Mouse (Mus musculus) MEL (cell line): ENCODE data around the gene Dyrk1a. TPM values are rescaled to one million over a fixed set of nuclear protein-coding genes. Genes with fewer than 3 reads are reported as not detected.

Experiments used
- DNase-seq: peaks from one replicate; pipeline ENCODE4 v3.0.0; 2011; ENCODE audit warnings: low read depth, low spot score
- H3K27ac ChIP-seq: 2 replicates; pipeline ENCODE4 v1.5.1; 2012; ENCODE audit warnings: low read depth, mild to moderate bottlenecking, control low read depth, low read length, moderate library complexity; ENCODE audit not compliant: control insufficient read depth
- H3K27me3 ChIP-seq, 2 experiments: fragments of 150-350 bp in 1 of 2; sonication (generic) in 1 of 2; 2 replicates each; pipeline ENCODE4 v1.6.1; 2012; ENCODE audit warnings: low read length in 2 of 2, mild to moderate bottlenecking in 2 of 2, improper control_type of control experiment in 1 of 2, moderate library complexity in 1 of 2; ENCODE audit not compliant: insufficient read depth in 2 of 2, control insufficient read depth in 1 of 2
- H3K36me3 ChIP-seq, 2 experiments: 2 replicates each; pipeline ENCODE4 v1.6.1; 2012 to 2014; ENCODE audit warnings: low read length in 2 of 2, improper control_type of control experiment in 1 of 2, inconsistent platforms in 1 of 2, mild to moderate bottlenecking in 1 of 2; ENCODE audit not compliant: insufficient read depth in 2 of 2, control insufficient read depth in 1 of 2
- H3K4me1 ChIP-seq, 2 experiments: fragments of 150-350 bp in 1 of 2; sonication (generic) in 1 of 2; 2 replicates each; pipeline ENCODE4 v1.6.1; 2012; ENCODE audit warnings: low read length in 2 of 2, improper control_type of control experiment in 1 of 2, mild to moderate bottlenecking in 1 of 2; ENCODE audit not compliant: insufficient read depth in 2 of 2, control insufficient read depth in 1 of 2
- H3K4me3 ChIP-seq, 2 experiments: fragments of 150-350 bp in 1 of 2; sonication (generic) in 1 of 2; 2 replicates each; pipeline ENCODE4 v1.5.1; 2012; ENCODE audit warnings: low read depth in 2 of 2, low read length in 2 of 2, mild to moderate bottlenecking in 2 of 2, moderate library complexity in 2 of 2, control low read depth in 1 of 2, improper control_type of control experiment in 1 of 2; ENCODE audit not compliant: control insufficient read depth in 1 of 2, insufficient read depth in 1 of 2
- H3K79me2 ChIP-seq: 2 replicates; pipeline ENCODE4 v1.6.1; 2012; ENCODE audit warnings: mild to moderate bottlenecking, low read length, moderate library complexity; ENCODE audit not compliant: control insufficient read depth, poor library complexity, insufficient read depth
- H3K9ac ChIP-seq: 2 replicates; pipeline ENCODE4 v1.6.1; 2012; ENCODE audit warnings: low read depth, mild to moderate bottlenecking, control low read depth, low read length, moderate library complexity; ENCODE audit not compliant: control insufficient read depth, poor library complexity, severe bottlenecking
- H3K9me3 ChIP-seq: fragments of 150-350 bp; sonication (generic); replicated peaks from 2 replicates; pipeline ENCODE4 v1.6.1; 2012; ENCODE audit warnings: mild to moderate bottlenecking, low read length, improper control_type of control experiment, moderate library complexity; ENCODE audit not compliant: insufficient read depth
- BHLHE40 ChIP-seq: IDR thresholded peaks from 2 replicates; pipeline ENCODE4 v1.6.1; 2012; ENCODE audit warnings: low read depth, mild to moderate bottlenecking, inconsistent platforms, low read length, improper control_type of control experiment, borderline replicate concordance
- CHD1 ChIP-seq: IDR thresholded peaks from 2 replicates; pipeline ENCODE4 v1.6.1; 2012; ENCODE audit warnings: low read depth, mild to moderate bottlenecking, inconsistent platforms, low read length, improper control_type of control experiment
- CHD2 ChIP-seq: IDR thresholded peaks from 2 replicates; pipeline ENCODE4 v1.6.1; 2011; ENCODE audit warnings: low read length, improper control_type of control experiment
- E2F4 ChIP-seq: IDR thresholded peaks from 2 replicates; pipeline ENCODE4 v1.6.1; 2011; ENCODE audit warnings: low read depth, low read length, improper control_type of control experiment, borderline replicate concordance
- ELF1 ChIP-seq: IDR thresholded peaks from 2 replicates; pipeline ENCODE4 v1.6.1; 2014; ENCODE audit warnings: low read depth, mild to moderate bottlenecking, inconsistent platforms, low read length, improper control_type of control experiment, moderate library complexity
- ETS1 ChIP-seq: IDR thresholded peaks from 2 replicates; pipeline ENCODE4 v1.6.1; 2012; ENCODE audit warnings: low read depth, mild to moderate bottlenecking, inconsistent platforms, low read length, improper control_type of control experiment, moderate library complexity
- GABPA ChIP-seq: IDR thresholded peaks from 2 replicates; pipeline ENCODE4 v1.6.1; 2012; ENCODE audit warnings: low read depth, mild to moderate bottlenecking, inconsistent platforms, low read length, improper control_type of control experiment, moderate library complexity
- KAT2A ChIP-seq: conservative IDR thresholded peaks from 2 replicates; pipeline ENCODE4 v1.6.1; 2012; ENCODE audit warnings: low read depth, low read length, improper control_type of control experiment, inconsistent platforms
- MAFK ChIP-seq: IDR thresholded peaks from 2 replicates; pipeline ENCODE4 v1.6.1; 2011; ENCODE audit warnings: low read depth, mild to moderate bottlenecking, low read length, improper control_type of control experiment, borderline replicate concordance
- MAZ ChIP-seq: IDR thresholded peaks from 2 replicates; pipeline ENCODE4 v1.6.1; 2012; ENCODE audit warnings: low read depth, mild to moderate bottlenecking, inconsistent platforms, low read length, improper control_type of control experiment
- MEF2A ChIP-seq: IDR thresholded peaks from 2 replicates; pipeline ENCODE4 v1.6.1; 2014; ENCODE audit warnings: low read depth, mild to moderate bottlenecking, inconsistent platforms, low read length, improper control_type of control experiment; ENCODE audit not compliant: poor library complexity, insufficient replicate concordance, severe bottlenecking; ENCODE audit errors: extremely low read depth
- MXI1 ChIP-seq: IDR thresholded peaks from 2 replicates; pipeline ENCODE4 v1.6.1; 2011; ENCODE audit warnings: mild to moderate bottlenecking, low read depth, low read length, improper control_type of control experiment
- NELFE ChIP-seq: IDR thresholded peaks from 2 replicates; pipeline ENCODE4 v1.6.1; 2011; ENCODE audit warnings: low read depth, low read length, improper control_type of control experiment
- NRF1 ChIP-seq: IDR thresholded peaks from 2 replicates; pipeline ENCODE4 v1.6.1; 2014; ENCODE audit warnings: low read depth, mild to moderate bottlenecking, inconsistent platforms, low read length, improper control_type of control experiment, moderate library complexity; ENCODE audit not compliant: poor library complexity, insufficient read depth, severe bottlenecking
- POLR2A ChIP-seq, 2 experiments: IDR thresholded peaks; 2 replicates each; pipeline ENCODE4 v1.6.1; 2011 to 2012; ENCODE audit warnings: low read length in 2 of 2, mild to moderate bottlenecking in 2 of 2, control low read depth in 1 of 2, improper control_type of control experiment in 1 of 2, low read depth in 1 of 2, moderate library complexity in 1 of 2; ENCODE audit not compliant: control insufficient read depth in 1 of 2, insufficient read depth in 1 of 2, poor library complexity in 1 of 2
- POLR2AphosphoS2 ChIP-seq: IDR thresholded peaks from 2 replicates; pipeline ENCODE4 v1.6.1; 2011; ENCODE audit warnings: low read length, improper control_type of control experiment
- POLR2AphosphoS5 ChIP-seq: IDR thresholded peaks from 2 replicates; pipeline ENCODE4 v1.6.1; 2012; ENCODE audit warnings: low read depth, borderline replicate concordance, mild to moderate bottlenecking, inconsistent platforms, low read length, moderate library complexity, mixed read lengths
- SIN3A ChIP-seq: IDR thresholded peaks from 2 replicates; pipeline ENCODE4 v1.6.1; 2012; ENCODE audit warnings: low read length, improper control_type of control experiment, inconsistent platforms
- TAL1 ChIP-seq: IDR thresholded peaks from 2 replicates; pipeline ENCODE4 v1.6.1; 2012; ENCODE audit warnings: mild to moderate bottlenecking, inconsistent platforms, low read length, moderate library complexity, mixed read lengths
- TCF12 ChIP-seq: IDR thresholded peaks from 2 replicates; pipeline ENCODE4 v1.6.1; 2014; ENCODE audit warnings: low read depth, mild to moderate bottlenecking, inconsistent platforms, low read length, improper control_type of control experiment, moderate library complexity
- UBTF ChIP-seq: IDR thresholded peaks from 2 replicates; pipeline ENCODE4 v1.6.1; 2012; ENCODE audit warnings: low read depth, mild to moderate bottlenecking, inconsistent platforms, low read length, improper control_type of control experiment, moderate library complexity, borderline replicate concordance; ENCODE audit not compliant: insufficient read depth
- USF1 ChIP-seq: IDR thresholded peaks from 2 replicates; pipeline ENCODE4 v1.6.1; 2014; ENCODE audit warnings: low read depth, mild to moderate bottlenecking, inconsistent platforms, low read length, improper control_type of control experiment, moderate library complexity
- USF2 ChIP-seq, 2 experiments: IDR thresholded peaks; 2 replicates each; pipeline ENCODE4 v1.6.1; 2011 to 2012; ENCODE audit warnings: improper control_type of control experiment in 2 of 2, low read length in 2 of 2, borderline replicate concordance in 1 of 2, inconsistent platforms in 1 of 2, low read depth in 1 of 2, mild to moderate bottlenecking in 1 of 2; ENCODE audit not compliant: insufficient read depth in 1 of 2
- ZKSCAN1 ChIP-seq: IDR thresholded peaks from 2 replicates; pipeline ENCODE4 v1.6.1; 2012; ENCODE audit warnings: low read depth, mild to moderate bottlenecking, inconsistent platforms, low read length, improper control_type of control experiment, moderate library complexity
- ZNF384 ChIP-seq: IDR thresholded peaks from 2 replicates; pipeline ENCODE4 v1.6.1; 2012; ENCODE audit warnings: low read depth, mild to moderate bottlenecking, inconsistent platforms, low read length, improper control_type of control experiment
- polyA plus RNA-seq, 2 experiments: library from polyadenylated mRNA; stranded (reverse) in 1 of 2; unstranded in 1 of 2; fragments of >175 nt in 1 of 2; fragments of >200 nt in 1 of 2; gene quantifications; 2 replicates each; pipeline versions ENCODE4 v1.2.1 to v1.2.4; 2012; ENCODE audit warnings: low replicate concordance in 2 of 2, low read depth in 1 of 2; ENCODE audit not compliant: insufficient read length in 2 of 2, insufficient read depth in 1 of 2, missing spikeins in 1 of 2
- total RNA-seq: library from RNA; depleted of rRNA; stranded (reverse); fragments of 300-350 nt; gene quantifications from 2 replicates; pipeline ENCODE4 v1.2.3, GENCODE M21; 2012

Dyrk1a gene
- total and polyA plus RNA-seq, 3 experiments, result 22.6 to 126 (median 34.7) TPM

DNA sequence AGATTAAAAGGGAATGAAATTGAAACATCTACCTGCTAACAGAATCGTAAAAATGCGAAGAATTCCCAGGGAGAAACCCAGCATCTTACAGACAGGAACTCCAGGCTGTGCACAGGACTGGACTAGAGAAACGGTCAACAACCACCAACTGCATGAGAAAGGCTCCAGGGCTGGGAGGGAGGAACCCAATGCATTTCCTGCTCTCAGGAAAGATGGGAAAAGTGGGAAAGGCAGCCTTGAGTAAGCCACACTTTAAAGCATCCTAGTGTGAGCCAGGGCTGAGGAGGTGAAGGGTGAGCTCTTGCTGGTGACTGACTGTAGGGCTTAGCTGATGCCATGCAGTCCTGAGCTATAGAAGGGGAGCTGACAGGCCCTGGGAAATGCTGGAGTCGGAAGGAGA lies 131.3 kb downstream of the Dyrk1a start:
- no peak overlapping the region for H3K27ac ChIP-seq
- no peaks in the 10 kb centered on the region for H3K79me2 ChIP-seq
- no peaks in the 10 kb centered on the region for H3K9me3 ChIP-seq
- H3K36me3 ChIP-seq, result peaks cover 0 to 3% of the 10 kb centered on the region in 2 experiments; a peak in 2 of 4 replicates
- TF ChIP-seq ETS1 (no peak), GABPA (no peak), CHD2 (no peak), ZKSCAN1 (no peak), SIN3A (no peak), TCF12 (no peak), ELF1 (no peak), MAZ (no peak), POLR2AphosphoS5 (no peak), USF1 (no peak), BHLHE40 (no peak), TAL1 (no peak), USF2 (IDR thresholded peaks at IDR 0.05; ENCODE audit: borderline replicate concordance in 1 of 2, insufficient read depth in 1 of 2, low read depth in 1 of 2, low read length in 2 of 2) (no peak), POLR2AphosphoS2 (no peak), KAT2A (no peak), CHD1 (no peak), UBTF (no peak), ZNF384 (no peak)
- TF ChIP-seq, all 39 proteins: peak for 0
- DNase-seq, result no peak
- Histone ChIP-seq H3K27me3 (no peaks in the 10 kb centered on the region), H3K9ac (no peak overlapping the region), H3K4me3 (no peak overlapping the region), H3K4me1 (peaks cover 0 to 15% of the 10 kb centered on the region in 2 experiments; a peak in 2 of 4 replicates)

DNA sequence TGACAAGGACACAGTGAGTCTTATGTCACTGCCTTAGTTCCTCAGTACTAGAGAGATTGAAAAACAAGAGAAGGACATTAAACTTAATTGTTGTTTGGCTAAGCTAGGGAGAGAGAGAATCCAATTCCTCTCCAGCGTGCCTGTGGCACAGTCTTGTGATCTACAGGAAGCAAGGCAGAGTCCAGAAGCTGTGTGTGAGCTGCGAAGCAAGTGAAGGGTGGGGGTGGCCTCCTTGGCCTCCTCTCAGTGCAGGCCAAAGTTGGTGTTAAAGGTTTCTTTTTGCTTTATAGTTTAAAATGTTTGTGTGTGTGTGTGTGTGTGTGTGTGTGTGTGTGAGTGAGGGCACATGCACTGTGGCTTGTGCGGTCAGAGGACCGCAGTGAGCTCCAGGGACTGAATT lies 132.2 kb downstream of the Dyrk1a start:
- Histone ChIP-seq H3K9ac (no peak overlapping the region), H3K27ac (no peak overlapping the region), H3K27me3 (no peaks in the 10 kb centered on the region), H3K4me1 (peaks cover 0 to 12% of the 10 kb centered on the region in 2 experiments; a peak in 2 of 4 replicates), H3K4me3 (no peak overlapping the region), H3K9me3 (no peaks in the 10 kb centered on the region), H3K36me3 (peaks cover 0 to 3% of the 10 kb centered on the region in 2 experiments; a peak in 2 of 4 replicates), H3K79me2 (no peaks in the 10 kb centered on the region)
- no peak for TF ChIP-seq MAFK
- TF ChIP-seq NRF1, result no peak
- TF ChIP-seq MEF2A, result no peak
- no peak for TF ChIP-seq POLR2AphosphoS5
- TF ChIP-seq MXI1, result no peak
- no peak for TF ChIP-seq TAL1
- TF ChIP-seq ELF1, result no peak
- TF ChIP-seq USF2 (IDR thresholded peaks at IDR 0.05; ENCODE audit: borderline replicate concordance in 1 of 2, insufficient read depth in 1 of 2, low read depth in 1 of 2, low read length in 2 of 2), result no peak
- no peak for TF ChIP-seq MAZ
- no peak for TF ChIP-seq NELFE
- TF ChIP-seq CHD2, result no peak
- TF ChIP-seq POLR2A (IDR thresholded peaks at IDR 0.05; ENCODE audit: control insufficient read depth in 1 of 2, insufficient read depth in 1 of 2, low read depth in 1 of 2, low read length in 2 of 2, poor library complexity in 1 of 2), result no peak
- TF ChIP-seq E2F4, result no peak
- no peak for DNase-seq
